8 mouse cellular contexts compared by ENCODE assay signal in the genomic region with DNA sequence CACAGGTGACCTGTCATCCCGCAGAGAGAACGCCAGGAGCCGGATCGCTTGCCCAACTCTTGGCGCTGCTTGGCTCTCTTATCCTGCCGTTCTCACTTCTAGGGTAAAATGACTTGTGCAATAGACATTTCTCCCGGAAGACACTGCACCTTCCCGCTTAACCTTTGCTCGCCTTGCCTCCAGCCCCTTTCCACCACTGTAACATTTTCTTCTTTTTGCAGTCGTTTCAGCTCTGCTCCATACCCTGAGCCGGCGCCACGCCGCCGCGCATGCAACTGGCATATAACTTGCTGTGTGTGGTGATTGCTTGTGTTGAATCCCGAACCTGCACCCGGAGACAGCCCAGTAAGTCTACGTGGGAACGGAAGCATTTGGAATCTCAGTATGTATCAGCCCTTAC. TPM values are rescaled to one million over a fixed set of nuclear protein-coding genes. Genes with fewer than 3 reads are reported as not detected.
DNase-seq lines count a peak whose midpoint lies in the region; ATAC-seq and TF ChIP-seq lines count a peak whose summit lies in the region.

No protein-coding gene starts in this region.

- peak; percentile 25 for DNase-seq in kidney, postnatal 0 days (ENCODE audit: low spot score)
- no peak for DNase-seq in kidney, adult 8-10 months
- DNase-seq in Patski (ENCODE audit: low read depth, low spot score) = no peak
- no peak for DNase-seq in forebrain, embryonic 11.5 days (ENCODE audit: low spot score)
- DNase-seq in limb, embryonic 14.5 days (ENCODE audit: low spot score) = no peak
- DNase-seq in left cerebral cortex, postnatal 14 days (ENCODE audit: low spot score in 2 of 2) = no peak
- no peak for DNase-seq in right cerebral cortex, postnatal 14 days

- H3K4me1 ChIP-seq in kidney, postnatal 0 days (replicated peaks; ENCODE audit: insufficient read depth, low read length) = peaks cover 7% of the 10 kb centered on the region; the same call in 1 of the 2 replicates
- no peaks in the 10 kb centered on the region for H3K4me1 ChIP-seq in forebrain, embryonic 11.5 days (replicated peaks; ENCODE audit: control insufficient read depth, insufficient read depth, low read length)
- 0 out of 2 replicates have a peak, but pooled peaks cover 4% of the 10 kb centered on the region for H3K4me1 ChIP-seq in limb, embryonic 14.5 days (ENCODE audit: control insufficient read depth, insufficient read depth, low read length)

- H3K36me3 ChIP-seq in kidney, postnatal 0 days (ENCODE audit: insufficient read depth, low read length) = 0 out of 2 replicates have a peak, but pooled peaks cover 5% of the 10 kb centered on the region
- H3K36me3 ChIP-seq in forebrain, embryonic 11.5 days (ENCODE audit: control insufficient read depth, insufficient read depth, low read length) = no peaks in the 10 kb centered on the region
- H3K36me3 ChIP-seq in limb, embryonic 14.5 days (ENCODE audit: control insufficient read depth, insufficient read depth, low read length) = peaks cover 3% of the 10 kb centered on the region; the same call in 1 of the 2 replicates

- H3K27ac ChIP-seq in kidney, postnatal 0 days = peak overlapping the region; percentile 63
- no peak overlapping the region for H3K27ac ChIP-seq in forebrain, embryonic 11.5 days (ENCODE audit: low read depth, low read length)
- no peak overlapping the region for H3K27ac ChIP-seq in limb, embryonic 14.5 days (replicated peaks; ENCODE audit: low read depth, low read length)

- under 1% methylated on average over 20 of the region's 20 CpGs for WGBS in kidney, postnatal 0 days
- 1% methylated on average over 20 of the region's 20 CpGs for WGBS in forebrain, embryonic 11.5 days
- under 1% methylated on average over 20 of the region's 20 CpGs for WGBS in limb, embryonic 14.5 days

- in situ Hi-C loops in Patski (cut with MboI; ENCODE audit: low pct_unique_long_range_greater_than_20kb) = no loop called here

- CTCF ChIA-PET in Patski (lab: Charles Lee) = interaction anchor here (0.9 to 1.6 kb wide), 2 partner anchors 20 to 27 kb away, joined by 4 read pairs; no protein-coding TSS in a partner anchor

- peak overlapping the region; percentile 81 for H3K9ac ChIP-seq in kidney, postnatal 0 days (ENCODE audit: low read depth, low read length)
- H3K9ac ChIP-seq in forebrain, embryonic 11.5 days (ENCODE audit: low read length) = peak overlapping the region; percentile 67
- peak overlapping the region; percentile 75 for H3K9ac ChIP-seq in limb, embryonic 14.5 days (ENCODE audit: low read depth, low read length, severe bottlenecking)

- H3K27me3 ChIP-seq in kidney, postnatal 0 days (ENCODE audit: insufficient read depth, low read length) = no peaks in the 10 kb centered on the region
- H3K27me3 ChIP-seq in Patski = no peaks in the 10 kb centered on the region
- no peaks in the 10 kb centered on the region; the same call in 1 of the 2 replicates for H3K27me3 ChIP-seq in forebrain, embryonic 11.5 days (ENCODE audit: control insufficient read depth, insufficient read depth, low read length)
- H3K27me3 ChIP-seq in limb, embryonic 14.5 days (ENCODE audit: control insufficient read depth, insufficient read depth, low read length) = no peaks in the 10 kb centered on the region

- no peak for TF ChIP-seq CTCF in kidney, postnatal 0 days (IDR thresholded peaks at IDR 0.05; ENCODE audit: low read depth)
- TF ChIP-seq CTCF in Patski (IDR thresholded peaks at IDR 0.05) = no peak

- H3K9me3 ChIP-seq in kidney, postnatal 0 days (replicated peaks; ENCODE audit: low read length) = no peaks in the 10 kb centered on the region
- no peaks in the 10 kb centered on the region for H3K9me3 ChIP-seq in forebrain, embryonic 11.5 days (ENCODE audit: control insufficient read depth, low read length)
- H3K9me3 ChIP-seq in limb, embryonic 14.5 days (ENCODE audit: control insufficient read depth, low read length) = no peaks in the 10 kb centered on the region

- peak overlapping the region; percentile 91 for H3K4me2 ChIP-seq in kidney, postnatal 0 days (ENCODE audit: low read length)
- H3K4me2 ChIP-seq in forebrain, embryonic 11.5 days (ENCODE audit: low read depth, low read length, severe bottlenecking) = peak overlapping the region; percentile 97
- peak overlapping the region; percentile 75 for H3K4me2 ChIP-seq in limb, embryonic 14.5 days (replicated peaks; ENCODE audit: low read depth, low read length, severe bottlenecking)

- peak overlapping the region; percentile 95 for H3K4me3 ChIP-seq in kidney, postnatal 0 days (replicated peaks; ENCODE audit: low read depth, low read length)
- peak overlapping the region; percentile 74 for H3K4me3 ChIP-seq in forebrain, embryonic 11.5 days (ENCODE audit: low read depth, low read length)
- H3K4me3 ChIP-seq in limb, embryonic 14.5 days (replicated peaks; ENCODE audit: low read length) = peak overlapping the region; percentile 93

- intact Hi-C loops in left cerebral cortex, postnatal 14 days (cut with DNase I) = no loop called here

- no peak for TF ChIP-seq POLR2A in limb, embryonic 14.5 days (IDR thresholded peaks at IDR 0.05; ENCODE audit: borderline replicate concordance, extremely low read depth, insufficient read depth, insufficient read length)

- POLR2A ChIA-PET in Patski (lab: Charles Lee) = no interaction called here

- ATAC-seq in kidney, postnatal 0 days (replicated peaks; ENCODE audit: low FRiP score, low read depth) = no peak; the same call in 1 of the 2 replicates
- ATAC-seq in Patski = peak; percentile 33
- ATAC-seq in forebrain, embryonic 11.5 days (replicated peaks; ENCODE audit: low FRiP score) = no peak; the same call in none of the 2 replicates
- peak; percentile 38 for ATAC-seq in limb, embryonic 14.5 days (ENCODE audit: low FRiP score, low read depth)
- 0 out of 2 replicates have a peak, but pooled peaks have one; percentile 3 for ATAC-seq in monocyte, adult 5-6 weeks (replicated peaks; ENCODE audit: insufficient number of reproducible peaks, low FRiP score, low TSS enrichment, poor library complexity, severe bottlenecking)

RNA-seq across cellular contexts. Expression of a gene that starts 0.5 kb away (rescaled TPM):
- polyA plus RNA-seq in kidney, postnatal 0 days (2015; fragmentation: Nextera tagmentation; extraction: Ambion mirVana) = 32.4 and 36.9 TPM in 2 replicates
- 27.0 TPM for polyA plus RNA-seq in Patski (2021)
- polyA plus RNA-seq in forebrain, embryonic 11.5 days (2014; fragmentation: Nextera tagmentation; extraction: Ambion mirVana) = 15.6 and 17.4 TPM in 2 replicates
- polyA plus RNA-seq in limb, embryonic 14.5 days (2012; rRNA removed) = 12.9 and 14.8 TPM in 2 replicates
- polyA plus RNA-seq in limb, embryonic 14.5 days (2014; fragmentation: Nextera tagmentation; extraction: Ambion mirVana) = 20.6 and 25.6 TPM in 2 replicates
- 167 to 238 TPM (median 182 TPM) in 3 replicates for total RNA-seq in monocyte, adult 5-6 weeks (2017)
- total RNA-seq in left cerebral cortex, postnatal 14 days (2021) = 10 to 100 TPM; 13.2 to 13.9 TPM

Comparison
In these comparisons a context has a peak if more than half of its experiments do, and no peak if none do; other contexts are left out.
1. ATAC-seq: peak in Patski (single experiment), limb, embryonic 14.5 days (single experiment) and monocyte, adult 5-6 weeks (single experiment); none in kidney, postnatal 0 days (single experiment) and forebrain, embryonic 11.5 days (single experiment).
2. Peak in every context shown above with its lines, with median percentiles within 50 percentile points of each other: H3K4me2 ChIP-seq, H3K4me3 ChIP-seq and H3K9ac ChIP-seq.